Mouse (Mus musculus): ENCODE measurements at regions not wholly inside any gene's neighbourhood (a gene's known extent, or its start where the extent isn't known, plus 50 kb on each side); places are given as distances from the start of the nearest gene placed in this dataset.

GRCm38 (mm10) chr5:74925769-74926168, 118.8 kb downstream of the Chic2 start:
- TF ChIP-seq EP300 (IDR thresholded peaks at IDR 0.05; ENCODE audit: low read depth): no peak
- TF ChIP-seq CTCF (IDR thresholded peaks at IDR 0.05; ENCODE audit: low read depth): no peak

Measured in liver, embryonic 14.5 days (tissue).